Mouse (Mus musculus): ENCODE measurements at regions not wholly inside any gene's neighbourhood (a gene's known extent, or its start where the extent isn't known, plus 50 kb on each side); places are given as distances from the start of the nearest gene placed in this dataset.

DNA sequence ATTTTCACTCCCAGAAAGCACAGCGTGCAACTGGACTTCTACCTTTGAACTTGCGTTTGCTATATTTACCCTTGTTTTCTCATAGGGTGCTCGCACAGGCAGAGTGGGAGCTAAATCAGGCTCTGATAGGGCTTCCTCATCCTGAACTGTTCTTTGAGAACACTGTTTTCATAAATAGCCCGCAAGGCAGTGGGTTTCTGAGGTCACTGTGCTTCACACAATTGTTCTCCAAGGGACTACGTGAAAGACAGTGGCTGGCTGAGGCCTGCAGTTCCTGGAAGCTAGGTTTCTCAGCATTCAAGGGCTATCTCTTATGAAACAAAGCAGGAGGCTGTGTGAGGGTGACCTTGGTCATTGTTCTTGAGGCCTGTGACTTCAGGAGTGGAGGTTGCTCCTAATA lies 301.7 kb downstream of the Plk2 start:
- WGBS = 82% methylated on average over 5 of the region's 5 CpGs
- H3K27me3 ChIP-seq = no peaks in the 10 kb centered on the region
- H3K4me3 ChIP-seq = no peak overlapping the region
- H3K27ac ChIP-seq = no peak overlapping the region
- no peaks in the 10 kb centered on the region for H3K36me3 ChIP-seq
- H3K4me2 ChIP-seq (replicated peaks) = no peak overlapping the region
- no peaks in the 10 kb centered on the region for H3K4me1 ChIP-seq
- H3K9ac ChIP-seq = no peak overlapping the region
- no peaks in the 10 kb centered on the region for H3K9me3 ChIP-seq
- no peak for ATAC-seq (ENCODE audit: insufficient number of reproducible peaks, insufficient read depth, low FRiP score, low TSS enrichment)

DNA sequence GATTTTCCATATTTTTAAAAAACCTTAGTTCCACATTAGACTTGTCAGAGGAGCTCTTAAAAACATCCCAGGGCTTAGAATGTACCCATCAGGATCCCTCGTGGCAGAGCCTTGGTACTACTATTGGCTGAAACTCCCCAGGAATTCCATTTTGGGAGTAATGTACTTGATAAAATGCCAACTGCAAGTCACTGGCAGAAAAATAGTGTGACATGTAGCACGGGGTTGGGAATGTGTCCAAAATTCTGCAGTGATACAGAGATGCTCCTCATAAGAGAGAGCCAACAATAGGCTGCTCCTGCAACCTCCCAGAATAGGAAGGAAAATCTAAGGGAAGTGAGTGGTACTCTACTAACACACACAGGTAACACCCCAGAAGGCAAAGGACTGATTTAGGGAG lies 309.4 kb downstream of the Plk2 start:
- Histone ChIP-seq H3K4me3 (no peak overlapping the region), H3K36me3 (no peaks in the 10 kb centered on the region), H3K4me1 (peaks cover 6% of the 10 kb centered on the region; the same call in 1 of the 2 replicates), H3K9me3 (no peaks in the 10 kb centered on the region), H3K27me3 (no peaks in the 10 kb centered on the region), H3K4me2 (replicated peaks) (no peak overlapping the region), H3K9ac (no peak overlapping the region), H3K27ac (no peak overlapping the region)
- no peak for ATAC-seq (ENCODE audit: insufficient number of reproducible peaks, insufficient read depth, low FRiP score, low TSS enrichment)
- WGBS = 84% methylated on average over 2 of the region's 2 CpGs

DNA sequence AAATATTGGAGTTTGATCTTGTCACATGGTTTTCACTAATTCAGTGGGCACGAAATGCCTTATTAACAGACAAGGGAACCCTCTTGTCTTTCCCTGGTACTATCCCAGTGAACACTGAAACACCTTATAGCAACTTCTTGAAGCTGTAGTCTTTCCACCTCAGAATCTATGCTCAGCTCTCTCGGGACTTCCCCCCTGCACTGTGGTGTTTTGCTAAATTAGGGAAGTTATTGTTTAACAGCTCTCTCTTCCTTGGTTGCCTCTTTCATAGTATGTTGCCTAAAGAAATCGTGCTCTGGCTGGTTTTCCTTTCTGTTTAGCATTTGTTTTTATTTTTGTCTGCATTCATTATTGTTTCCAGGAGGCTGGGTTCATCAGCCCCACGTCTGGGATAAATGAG lies 316.0 kb downstream of the Plk2 start:
- WGBS = 51% methylated on average over 4 of the region's 4 CpGs
- Histone ChIP-seq H3K4me1 (no peaks in the 10 kb centered on the region; the same call in 1 of the 2 replicates), H3K36me3 (no peaks in the 10 kb centered on the region), H3K9me3 (no peaks in the 10 kb centered on the region), H3K27ac (no peak overlapping the region), H3K27me3 (no peaks in the 10 kb centered on the region), H3K4me3 (no peak overlapping the region), H3K4me2 (replicated peaks) (no peak overlapping the region), H3K9ac (no peak overlapping the region)
- no peak for ATAC-seq (ENCODE audit: insufficient number of reproducible peaks, insufficient read depth, low FRiP score, low TSS enrichment)

DNA sequence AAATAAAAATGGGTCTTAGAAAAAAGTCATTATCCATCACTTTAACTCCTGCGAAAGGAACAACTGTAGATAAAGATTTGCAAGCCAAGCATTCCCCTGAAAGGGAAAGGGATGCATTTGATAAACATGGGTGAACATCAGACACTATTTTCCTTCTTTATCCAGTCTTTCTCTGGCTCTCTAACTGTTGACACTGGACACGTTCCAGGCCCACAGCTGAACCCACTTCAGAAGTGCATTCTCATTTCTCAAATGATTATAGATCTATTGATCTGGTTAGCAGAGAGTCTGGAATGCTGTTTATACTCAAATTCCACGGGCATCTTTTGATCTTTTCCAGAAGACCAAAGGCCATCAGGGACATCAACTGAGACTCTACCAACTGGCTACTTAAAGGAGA lies 317.7 kb downstream of the Plk2 start:
- H3K27ac ChIP-seq = no peak overlapping the region
- H3K4me2 ChIP-seq (replicated peaks) = no peak overlapping the region
- no peaks in the 10 kb centered on the region for H3K9me3 ChIP-seq
- 34% methylated on average over 3 of the region's 3 CpGs for WGBS
- no peak overlapping the region for H3K4me3 ChIP-seq
- no peak for ATAC-seq (ENCODE audit: insufficient number of reproducible peaks, insufficient read depth, low FRiP score, low TSS enrichment)
- no peaks in the 10 kb centered on the region for H3K27me3 ChIP-seq
- no peak overlapping the region for H3K9ac ChIP-seq
- H3K4me1 ChIP-seq = no peaks in the 10 kb centered on the region; the same call in 1 of the 2 replicates
- no peaks in the 10 kb centered on the region for H3K36me3 ChIP-seq

DNA sequence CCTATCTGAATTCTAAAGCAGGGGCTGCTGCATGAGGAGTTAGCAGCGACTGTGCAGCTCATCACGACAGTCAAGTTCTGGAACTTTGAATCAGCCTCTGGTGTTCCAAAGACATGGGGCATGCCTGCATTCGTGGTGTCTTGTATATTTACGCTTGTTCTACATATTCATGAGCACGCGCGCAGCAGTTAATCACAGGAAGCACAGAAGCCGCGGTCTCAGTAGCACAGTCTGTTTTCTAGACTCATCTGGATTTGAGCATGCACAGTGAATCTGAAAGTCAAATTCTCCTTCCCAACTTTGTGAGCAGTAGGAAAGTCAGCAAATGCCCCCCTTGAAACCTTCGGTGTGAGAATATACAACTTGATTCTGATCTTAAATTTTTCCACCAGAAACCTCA lies 327.3 kb downstream of the Plk2 start:
- peaks cover 12% of the 10 kb centered on the region for H3K4me1 ChIP-seq
- peak overlapping the region; percentile 52 for H3K27ac ChIP-seq
- WGBS = 55% methylated on average over 10 of the region's 10 CpGs
- no peaks in the 10 kb centered on the region for H3K9me3 ChIP-seq
- no peak for ATAC-seq (ENCODE audit: insufficient number of reproducible peaks, insufficient read depth, low FRiP score, low TSS enrichment)
- H3K27me3 ChIP-seq = no peaks in the 10 kb centered on the region
- H3K4me2 ChIP-seq (replicated peaks) = no peak overlapping the region
- no peak overlapping the region for H3K4me3 ChIP-seq
- no peak overlapping the region for H3K9ac ChIP-seq
- H3K36me3 ChIP-seq = no peaks in the 10 kb centered on the region

DNA sequence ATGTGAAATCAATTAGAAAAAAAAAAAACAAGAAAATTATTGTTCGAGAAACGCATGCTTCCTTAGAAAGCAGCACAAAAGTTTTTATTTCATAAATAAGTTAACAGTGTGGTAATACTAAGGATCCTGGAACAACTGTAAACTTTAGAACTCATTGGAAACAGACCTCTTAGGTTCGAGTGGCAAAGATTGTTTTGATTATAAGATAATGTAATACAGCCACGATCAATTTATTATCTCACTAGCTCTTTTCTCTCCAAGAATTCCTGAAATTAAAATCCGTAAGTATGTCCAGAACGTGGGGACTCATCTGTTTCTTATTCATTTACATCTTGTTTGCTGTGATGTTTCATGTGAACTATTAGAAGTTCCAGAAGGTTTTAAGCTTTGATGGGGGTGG lies 327.9 kb downstream of the Plk2 start:
- H3K4me2 ChIP-seq (replicated peaks) = no peak overlapping the region
- H3K27ac ChIP-seq = 0 out of 2 replicates have a peak overlapping the region, but pooled peaks have one; percentile 41
- 29% methylated on average over 6 of the region's 6 CpGs for WGBS
- H3K36me3 ChIP-seq = no peaks in the 10 kb centered on the region
- no peak overlapping the region for H3K4me3 ChIP-seq
- H3K27me3 ChIP-seq = no peaks in the 10 kb centered on the region
- no peak overlapping the region for H3K9ac ChIP-seq
- H3K9me3 ChIP-seq = no peaks in the 10 kb centered on the region
- 0 out of 2 replicates have a peak, but pooled peaks have one; percentile 41 for ATAC-seq (ENCODE audit: insufficient number of reproducible peaks, insufficient read depth, low FRiP score, low TSS enrichment)
- H3K4me1 ChIP-seq = peaks cover 13% of the 10 kb centered on the region

DNA sequence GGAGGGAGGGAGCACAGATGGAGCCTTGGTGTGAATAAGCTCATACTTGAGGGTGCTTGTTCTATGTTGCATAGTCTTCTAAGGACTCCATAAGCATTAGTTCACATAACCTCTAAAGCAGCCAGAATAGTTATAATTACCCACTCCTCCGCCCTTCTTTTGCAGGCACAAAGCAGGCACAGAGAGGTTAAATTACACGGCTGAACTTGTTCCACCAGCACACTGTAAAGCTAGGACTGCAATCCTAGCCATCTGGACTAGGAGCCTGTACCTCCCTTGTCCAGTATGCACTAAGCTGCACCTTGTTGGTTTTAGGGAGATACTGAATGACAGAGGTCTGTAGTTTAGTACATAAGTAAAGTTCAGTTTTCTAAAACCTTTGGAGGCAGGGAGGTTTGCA lies 330.0 kb downstream of the Plk2 start:
- Histone ChIP-seq H3K4me2 (replicated peaks) (no peak overlapping the region), H3K27me3 (no peaks in the 10 kb centered on the region), H3K4me3 (no peak overlapping the region), H3K9me3 (no peaks in the 10 kb centered on the region), H3K27ac (peak overlapping the region; percentile 3; the same call in 1 of the 2 replicates), H3K9ac (no peak overlapping the region), H3K36me3 (no peaks in the 10 kb centered on the region), H3K4me1 (peaks cover 16% of the 10 kb centered on the region)
- WGBS = 37% methylated on average over 2 of the region's 2 CpGs
- peak; percentile 28; the same call in 1 of the 2 replicates for ATAC-seq (ENCODE audit: insufficient number of reproducible peaks, insufficient read depth, low FRiP score, low TSS enrichment)

DNA sequence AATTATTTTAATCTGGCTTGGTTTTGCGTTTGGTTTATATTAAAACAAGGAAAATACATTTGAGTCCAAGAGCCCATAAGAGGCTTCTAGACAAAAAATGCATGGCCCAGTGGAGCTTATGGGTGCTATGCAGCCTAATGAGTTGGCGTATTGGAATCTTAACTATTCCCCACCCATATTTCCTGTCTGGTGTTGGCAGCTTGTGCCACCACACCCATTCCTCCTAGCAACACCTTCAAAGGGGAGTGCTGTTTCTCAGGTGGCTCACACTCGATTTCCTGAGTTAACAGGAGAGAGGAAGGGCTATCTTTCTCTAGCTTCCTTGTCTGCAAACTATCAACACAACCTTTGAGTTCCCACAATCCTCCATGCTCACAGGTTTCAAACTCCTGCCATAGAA lies 331.0 kb downstream of the Plk2 start:
- Histone ChIP-seq H3K27me3 (no peaks in the 10 kb centered on the region), H3K4me2 (replicated peaks) (no peak overlapping the region), H3K27ac (no peak overlapping the region), H3K36me3 (no peaks in the 10 kb centered on the region), H3K9ac (no peak overlapping the region), H3K4me3 (no peak overlapping the region), H3K4me1 (peaks cover 16% of the 10 kb centered on the region), H3K9me3 (no peaks in the 10 kb centered on the region)
- 77% methylated on average over 3 of the region's 3 CpGs for WGBS
- ATAC-seq (ENCODE audit: insufficient number of reproducible peaks, insufficient read depth, low FRiP score, low TSS enrichment) = no peak

DNA sequence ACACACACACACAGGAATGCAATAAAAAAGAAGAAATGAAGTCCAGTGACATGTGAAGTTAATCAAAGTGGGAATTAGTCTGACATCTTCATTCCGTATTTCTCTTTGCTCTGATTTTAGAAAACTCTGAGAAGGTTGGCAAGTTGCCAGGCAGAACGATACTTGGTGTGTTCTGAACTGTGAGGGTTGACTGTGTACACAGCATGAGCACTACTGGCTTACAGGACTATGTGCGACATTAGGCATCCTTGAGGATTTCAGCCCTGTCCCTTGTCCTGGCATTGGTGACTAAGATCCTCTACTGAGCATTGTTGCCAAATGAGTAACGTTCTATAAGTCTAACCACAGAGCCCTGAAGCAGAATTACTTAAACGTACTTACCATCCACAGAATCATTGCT lies 340.7 kb downstream of the Plk2 start:
- H3K4me3 ChIP-seq = no peak overlapping the region
- 54% methylated on average over 5 of the region's 5 CpGs for WGBS
- H3K9me3 ChIP-seq = no peaks in the 10 kb centered on the region
- no peak overlapping the region for H3K27ac ChIP-seq
- ATAC-seq (ENCODE audit: insufficient number of reproducible peaks, insufficient read depth, low FRiP score, low TSS enrichment) = no peak
- no peak overlapping the region for H3K9ac ChIP-seq
- H3K27me3 ChIP-seq = no peaks in the 10 kb centered on the region
- no peak overlapping the region for H3K4me2 ChIP-seq (replicated peaks)
- peaks cover 3% of the 10 kb centered on the region; the same call in 1 of the 2 replicates for H3K4me1 ChIP-seq
- H3K36me3 ChIP-seq = no peaks in the 10 kb centered on the region

DNA sequence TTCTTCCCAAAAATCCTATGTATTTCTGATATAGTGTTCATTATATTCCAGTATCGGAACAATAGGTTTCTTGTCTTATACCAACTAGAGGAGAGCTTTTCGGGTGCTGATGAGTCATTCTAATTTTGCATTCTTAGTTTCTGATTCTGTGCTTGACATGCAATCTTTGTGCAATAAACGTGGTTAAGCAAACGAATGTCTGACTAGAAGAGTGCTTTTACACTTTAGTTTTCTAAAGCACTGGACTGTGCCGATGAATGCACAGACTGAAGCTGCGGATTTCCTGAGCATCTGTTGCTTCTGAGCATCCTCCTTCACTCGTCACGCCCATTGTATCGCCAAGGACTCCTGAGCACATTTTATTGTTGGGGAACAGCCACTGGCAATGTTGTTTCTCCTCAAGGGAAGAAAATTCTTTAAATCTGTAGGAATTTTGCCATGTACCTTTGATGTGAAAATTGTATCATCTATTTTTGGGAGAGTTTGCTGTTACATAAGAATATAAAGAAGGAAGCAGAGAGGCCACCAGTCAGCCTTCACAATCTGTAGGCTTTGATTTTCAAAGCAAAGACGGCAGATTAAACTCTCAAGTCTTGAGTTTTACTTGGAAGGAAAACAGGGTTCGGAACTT lies 346.8 kb downstream of the Plk2 start:
- H3K27me3 ChIP-seq = no peaks in the 10 kb centered on the region
- H3K4me3 ChIP-seq = no peak overlapping the region
- no peak overlapping the region for H3K9ac ChIP-seq
- H3K27ac ChIP-seq = no peak overlapping the region
- no peak overlapping the region for H3K4me2 ChIP-seq (replicated peaks)
- H3K36me3 ChIP-seq = no peaks in the 10 kb centered on the region
- 78% methylated on average over 11 of the region's 11 CpGs for WGBS
- no peaks in the 10 kb centered on the region for H3K9me3 ChIP-seq
- no peaks in the 10 kb centered on the region for H3K4me1 ChIP-seq
- ATAC-seq (ENCODE audit: insufficient number of reproducible peaks, insufficient read depth, low FRiP score, low TSS enrichment) = no peak

DNA sequence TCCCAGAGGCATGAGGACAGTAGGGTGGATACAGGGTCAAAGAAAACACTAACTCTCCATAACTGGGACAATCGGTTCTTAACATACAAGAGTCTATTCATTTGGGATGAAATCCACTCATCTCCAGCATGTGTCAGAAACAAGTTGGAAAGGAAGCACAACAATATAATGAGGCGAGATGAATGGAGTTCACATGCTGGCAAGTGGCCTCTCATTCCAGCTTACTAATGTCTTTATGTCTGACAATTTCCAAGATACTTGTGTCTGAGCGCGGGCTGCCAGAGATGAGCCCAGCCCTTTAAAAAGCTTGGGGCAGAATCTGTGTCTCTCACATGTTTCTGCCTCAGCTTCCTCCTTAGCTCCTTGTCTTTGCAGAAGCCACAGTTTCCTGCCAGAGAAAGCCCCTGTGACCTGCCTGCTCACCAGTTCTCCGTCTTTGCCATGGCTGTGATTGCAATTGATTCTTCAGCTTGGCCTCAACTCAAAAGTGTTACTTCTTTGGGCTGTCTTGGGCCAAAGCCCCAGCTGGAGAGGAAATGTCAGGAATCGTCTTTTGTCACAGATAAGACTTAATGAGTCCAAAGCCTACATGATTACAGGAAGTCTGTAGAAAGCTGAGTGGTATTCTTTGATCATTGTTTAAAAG lies 352.5 kb downstream of the Plk2 start:
- Histone ChIP-seq H3K9ac (no peak overlapping the region), H3K4me3 (no peak overlapping the region), H3K36me3 (no peaks in the 10 kb centered on the region), H3K27me3 (no peaks in the 10 kb centered on the region), H3K4me2 (replicated peaks) (no peak overlapping the region), H3K9me3 (no peaks in the 10 kb centered on the region), H3K27ac (no peak overlapping the region), H3K4me1 (no peaks in the 10 kb centered on the region)
- ATAC-seq (ENCODE audit: insufficient number of reproducible peaks, insufficient read depth, low FRiP score, low TSS enrichment) = no peak
- WGBS = 55% methylated on average over 6 of the region's 6 CpGs

DNA sequence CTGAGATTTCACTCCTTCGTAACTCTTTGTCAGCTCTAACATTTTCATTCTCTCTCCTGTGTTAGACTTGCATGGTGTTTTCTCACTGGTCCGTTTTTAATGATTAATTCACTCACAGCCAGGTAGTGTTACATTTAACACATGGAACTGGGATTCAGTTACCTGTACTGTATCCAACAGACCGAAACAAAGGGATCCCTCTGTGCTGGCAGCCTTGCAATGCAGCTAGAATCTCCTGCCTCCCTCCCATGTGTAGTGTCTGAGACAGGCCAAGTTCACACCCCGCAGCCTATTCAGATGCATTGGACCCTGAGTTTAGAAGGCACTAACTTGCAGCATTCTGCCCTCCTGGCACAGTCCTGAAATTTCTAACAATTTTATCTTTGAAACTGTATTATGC lies 357.9 kb downstream of the Plk2 start:
- no peak for ATAC-seq (ENCODE audit: insufficient number of reproducible peaks, insufficient read depth, low FRiP score, low TSS enrichment)
- Histone ChIP-seq H3K27ac (no peak overlapping the region), H3K36me3 (no peaks in the 10 kb centered on the region), H3K27me3 (no peaks in the 10 kb centered on the region), H3K9me3 (no peaks in the 10 kb centered on the region), H3K4me1 (no peaks in the 10 kb centered on the region), H3K9ac (no peak overlapping the region), H3K4me3 (no peak overlapping the region), H3K4me2 (replicated peaks) (no peak overlapping the region)
- 80% methylated on average over 4 of the region's 4 CpGs for WGBS

Data from embryonic facial prominence, embryonic 12.5 days (tissue).